Mouse (Mus musculus): Measurements from ENCODE around the gene Fat3. TPM values are rescaled to one million over a fixed set of nuclear protein-coding genes. Genes with fewer than 3 reads are reported as not detected.

Fat3 gene
- polyA plus RNA-seq, 1 experiment: 0.51 TPM

DNA sequence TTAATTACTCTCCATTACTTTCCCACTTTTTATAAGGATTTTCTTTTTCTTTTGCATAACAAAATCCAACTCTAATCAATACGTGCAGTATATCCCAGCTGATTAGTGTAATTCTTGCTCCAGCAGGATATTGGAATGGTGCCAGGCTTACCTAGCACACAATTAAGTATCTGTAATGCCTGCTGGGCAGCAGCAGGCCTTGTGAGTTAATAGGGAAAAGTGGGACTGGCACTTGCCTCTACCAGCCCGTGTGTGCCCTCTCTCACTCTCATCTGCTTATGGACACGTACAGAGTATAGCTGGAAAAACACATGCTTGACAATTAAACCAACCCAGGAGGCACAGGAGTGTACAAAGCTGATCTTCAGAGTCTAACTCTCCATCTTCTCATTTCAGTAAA lies 11.4 kb downstream of the Fat3 start:
- no peaks in the 10 kb centered on the region for H3K36me3 ChIP-seq (ENCODE audit: control insufficient read depth, insufficient read depth, low read length)
- H3K4me1 ChIP-seq (replicated peaks; ENCODE audit: control insufficient read depth, insufficient read depth, low read length): no peaks in the 10 kb centered on the region
- no peak overlapping the region for H3K27ac ChIP-seq (ENCODE audit: control insufficient read depth, insufficient read depth, low read length)
- WGBS: 83% methylated on average over 3 of the region's 3 CpGs
- H3K4me3 ChIP-seq (ENCODE audit: control insufficient read depth, insufficient read depth, low read length): no peak overlapping the region
- TF ChIP-seq CTCF (IDR thresholded peaks at IDR 0.05; ENCODE audit: borderline replicate concordance, control insufficient read depth, extremely low read depth, insufficient read depth, low read length, poor library complexity): no peak
- no peak for DNase-seq
- no peaks in the 10 kb centered on the region for H3K27me3 ChIP-seq (ENCODE audit: control insufficient read depth, insufficient read depth, low read length)

GRCm38 (mm10) chr9:16487565-16487964 lies 13.5 kb downstream of the Fat3 start:
- H3K4me3 ChIP-seq (ENCODE audit: control insufficient read depth, insufficient read depth, low read length): no peak overlapping the region
- DNase-seq: no peak
- H3K36me3 ChIP-seq (ENCODE audit: control insufficient read depth, insufficient read depth, low read length): no peaks in the 10 kb centered on the region
- TF ChIP-seq POLR2A (IDR thresholded peaks at IDR 0.05; ENCODE audit: control insufficient read depth, extremely low read depth, insufficient read depth, low read length, poor library complexity) (no peak), CTCF (IDR thresholded peaks at IDR 0.05; ENCODE audit: borderline replicate concordance, control insufficient read depth, extremely low read depth, insufficient read depth, low read length, poor library complexity) (no peak)
- H3K4me1 ChIP-seq (replicated peaks; ENCODE audit: control insufficient read depth, insufficient read depth, low read length): no peaks in the 10 kb centered on the region
- H3K27ac ChIP-seq (ENCODE audit: control insufficient read depth, insufficient read depth, low read length): no peak overlapping the region
- H3K27me3 ChIP-seq (ENCODE audit: control insufficient read depth, insufficient read depth, low read length): no peaks in the 10 kb centered on the region

DNA sequence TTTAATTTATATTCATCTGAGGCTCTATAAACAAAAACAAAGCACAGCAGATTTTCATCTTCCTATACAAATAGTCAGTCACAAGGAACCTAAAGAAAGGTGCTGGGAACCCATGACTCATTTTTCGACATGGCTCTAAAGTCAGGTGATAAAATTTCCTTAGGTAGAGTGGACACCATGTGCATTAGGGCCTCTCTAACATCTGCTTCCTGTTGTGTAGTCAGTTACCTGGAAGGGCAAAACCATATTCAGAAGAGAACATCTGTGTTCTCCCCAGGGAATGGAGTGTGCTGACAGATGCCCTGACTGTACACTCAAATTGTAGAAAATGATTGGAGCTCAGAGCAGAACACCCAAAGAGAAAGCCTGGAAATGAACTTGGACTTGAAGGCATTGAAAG lies 14.9 kb downstream of the Fat3 start:
- 80% methylated on average over 1 of the region's 1 CpGs for WGBS
- Histone ChIP-seq H3K4me3 (ENCODE audit: control insufficient read depth, insufficient read depth, low read length) (no peak overlapping the region), H3K27ac (ENCODE audit: control insufficient read depth, insufficient read depth, low read length) (no peak overlapping the region), H3K27me3 (ENCODE audit: control insufficient read depth, insufficient read depth, low read length) (no peaks in the 10 kb centered on the region), H3K4me1 (replicated peaks; ENCODE audit: control insufficient read depth, insufficient read depth, low read length) (no peaks in the 10 kb centered on the region), H3K36me3 (ENCODE audit: control insufficient read depth, insufficient read depth, low read length) (no peaks in the 10 kb centered on the region)
- DNase-seq: no peak
- no peak for TF ChIP-seq POLR2A (IDR thresholded peaks at IDR 0.05; ENCODE audit: control insufficient read depth, extremely low read depth, insufficient read depth, low read length, poor library complexity)
- no peak for TF ChIP-seq CTCF (IDR thresholded peaks at IDR 0.05; ENCODE audit: borderline replicate concordance, control insufficient read depth, extremely low read depth, insufficient read depth, low read length, poor library complexity)

DNA sequence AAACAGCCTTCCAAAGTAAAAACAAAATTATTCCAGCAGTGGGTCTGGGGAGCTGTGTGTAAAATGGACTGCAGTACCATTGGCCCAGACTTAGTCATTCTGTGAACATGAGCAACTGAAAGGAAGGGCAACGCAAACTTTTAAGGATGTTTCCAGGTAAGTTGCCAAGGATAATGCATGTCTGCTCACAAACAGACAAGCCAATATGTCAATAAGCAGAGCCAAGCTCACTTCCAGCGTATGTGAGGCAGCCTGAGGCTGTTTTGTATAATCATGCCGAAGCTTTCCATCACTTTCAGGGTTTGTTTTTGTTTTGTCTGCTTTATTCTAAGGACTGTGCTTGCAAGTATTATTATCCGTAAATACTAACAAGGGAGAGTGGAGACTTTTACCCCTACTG lies 15.9 kb downstream of the Fat3 start:
- Histone ChIP-seq H3K27me3 (ENCODE audit: control insufficient read depth, insufficient read depth, low read length) (no peaks in the 10 kb centered on the region), H3K4me3 (ENCODE audit: control insufficient read depth, insufficient read depth, low read length) (no peak overlapping the region), H3K4me1 (replicated peaks; ENCODE audit: control insufficient read depth, insufficient read depth, low read length) (no peaks in the 10 kb centered on the region), H3K36me3 (ENCODE audit: control insufficient read depth, insufficient read depth, low read length) (no peaks in the 10 kb centered on the region), H3K27ac (ENCODE audit: control insufficient read depth, insufficient read depth, low read length) (no peak overlapping the region)
- WGBS: 80% methylated on average over 4 of the region's 4 CpGs
- DNase-seq: no peak
- TF ChIP-seq CTCF (IDR thresholded peaks at IDR 0.05; ENCODE audit: borderline replicate concordance, control insufficient read depth, extremely low read depth, insufficient read depth, low read length, poor library complexity): no peak
- no peak for TF ChIP-seq POLR2A (IDR thresholded peaks at IDR 0.05; ENCODE audit: control insufficient read depth, extremely low read depth, insufficient read depth, low read length, poor library complexity)

DNA sequence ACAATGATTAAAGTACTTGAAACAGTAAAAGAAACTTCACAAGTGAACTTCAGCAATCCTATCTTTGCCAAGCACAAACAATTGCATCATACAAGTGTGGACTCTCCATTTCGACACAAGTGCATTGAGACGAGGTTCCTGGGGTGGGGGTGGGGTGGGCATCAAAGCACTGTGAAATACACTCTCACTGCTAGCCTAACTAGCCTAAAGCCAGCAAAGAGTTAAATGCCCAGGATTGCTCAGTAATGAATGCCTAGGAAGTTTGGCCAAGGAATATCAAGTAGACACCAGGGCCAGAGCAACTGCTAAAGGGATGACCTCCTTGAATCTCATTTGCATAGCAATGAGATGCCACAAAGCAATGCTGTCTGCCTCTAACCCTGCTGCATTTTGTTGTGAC lies 16.3 kb downstream of the Fat3 start:
- DNase-seq: no peak
- WGBS: 89% methylated on average over 2 of the region's 2 CpGs
- Histone ChIP-seq H3K27ac (ENCODE audit: control insufficient read depth, insufficient read depth, low read length) (no peak overlapping the region), H3K27me3 (ENCODE audit: control insufficient read depth, insufficient read depth, low read length) (no peaks in the 10 kb centered on the region), H3K4me3 (ENCODE audit: control insufficient read depth, insufficient read depth, low read length) (no peak overlapping the region), H3K4me1 (replicated peaks; ENCODE audit: control insufficient read depth, insufficient read depth, low read length) (no peaks in the 10 kb centered on the region), H3K36me3 (ENCODE audit: control insufficient read depth, insufficient read depth, low read length) (no peaks in the 10 kb centered on the region)
- TF ChIP-seq POLR2A (IDR thresholded peaks at IDR 0.05; ENCODE audit: control insufficient read depth, extremely low read depth, insufficient read depth, low read length, poor library complexity) (no peak), CTCF (IDR thresholded peaks at IDR 0.05; ENCODE audit: borderline replicate concordance, control insufficient read depth, extremely low read depth, insufficient read depth, low read length, poor library complexity) (no peak)

- 94% methylated on average over 3 of the region's 3 CpGs for WGBS
- Histone ChIP-seq H3K4me1 (replicated peaks; ENCODE audit: control insufficient read depth, insufficient read depth, low read length) (no peaks in the 10 kb centered on the region), H3K27ac (ENCODE audit: control insufficient read depth, insufficient read depth, low read length) (no peak overlapping the region), H3K36me3 (ENCODE audit: control insufficient read depth, insufficient read depth, low read length) (no peaks in the 10 kb centered on the region), H3K27me3 (ENCODE audit: control insufficient read depth, insufficient read depth, low read length) (no peaks in the 10 kb centered on the region), H3K4me3 (ENCODE audit: control insufficient read depth, insufficient read depth, low read length) (no peak overlapping the region)
- no peak for TF ChIP-seq POLR2A (IDR thresholded peaks at IDR 0.05; ENCODE audit: control insufficient read depth, extremely low read depth, insufficient read depth, low read length, poor library complexity)
- TF ChIP-seq CTCF (IDR thresholded peaks at IDR 0.05; ENCODE audit: borderline replicate concordance, control insufficient read depth, extremely low read depth, insufficient read depth, low read length, poor library complexity): no peak
- DNase-seq: no peak
Observed at GRCm38 (mm10) chr9:16461491-16461890, 39.6 kb downstream of the Fat3 start.

- TF ChIP-seq POLR2A (IDR thresholded peaks at IDR 0.05; ENCODE audit: control insufficient read depth, extremely low read depth, insufficient read depth, low read length, poor library complexity) (no peak), CTCF (IDR thresholded peaks at IDR 0.05; ENCODE audit: borderline replicate concordance, control insufficient read depth, extremely low read depth, insufficient read depth, low read length, poor library complexity) (no peak)
- H3K27me3 ChIP-seq (ENCODE audit: control insufficient read depth, insufficient read depth, low read length): no peaks in the 10 kb centered on the region
- no peak for DNase-seq
- WGBS: 90% methylated on average over 2 of the region's 2 CpGs
- no peaks in the 10 kb centered on the region for H3K4me1 ChIP-seq (replicated peaks; ENCODE audit: control insufficient read depth, insufficient read depth, low read length)
- H3K36me3 ChIP-seq (ENCODE audit: control insufficient read depth, insufficient read depth, low read length): no peaks in the 10 kb centered on the region
- H3K27ac ChIP-seq (ENCODE audit: control insufficient read depth, insufficient read depth, low read length): no peak overlapping the region
- H3K4me3 ChIP-seq (ENCODE audit: control insufficient read depth, insufficient read depth, low read length): no peak overlapping the region
Observed at GRCm38 (mm10) chr9:16460591-16460990, 40.5 kb downstream of the Fat3 start.

Measured in thymus, adult 2 months (tissue).